Mouse (Mus musculus): ENCODE measurements at regions not wholly inside any gene's neighbourhood (a gene's known extent, or its start where the extent isn't known, plus 50 kb on each side); places are given as distances from the start of the nearest gene placed in this dataset.

- TF ChIP-seq POLR2A (IDR thresholded peaks at IDR 0.05; ENCODE audit: borderline replicate concordance, insufficient read depth, low read length) (no peak), CTCF (IDR thresholded peaks at IDR 0.05; ENCODE audit: borderline replicate concordance, insufficient read depth, low read depth, low read length) (no peak)
Observed at GRCm38 (mm10) chr3:149300002-149300401, 309.6 kb upstream of the Adgrl2 start.
